In genomic region chr3:54289731-54290130, GRCm38 (mm10) we compare ENCODE assay signal across 31 mouse cellular contexts.
DNase-seq lines count a peak whose midpoint lies in the region; ATAC-seq lines count a peak whose summit lies in the region.
"Had no signal": no experiment of that assay in that cellular context is flagged by ENCODE, and none has a peak within 500 bp of the region (broad histone marks: within the 10 kb centered on the region; RNA-seq: fewer than 3 reads in every experiment).

No protein-coding gene starts in this region.

- no peaks in the 10 kb centered on the region for H3K36me3 ChIP-seq in hindbrain, embryonic 11.5 days (ENCODE audit: control insufficient read depth, insufficient read depth, low read length)
- H3K36me3 ChIP-seq in hindbrain, embryonic 14.5 days (replicated peaks; ENCODE audit: control insufficient read depth, insufficient read depth), result no peaks in the 10 kb centered on the region
- H3K36me3 ChIP-seq in hindbrain, embryonic 13.5 days, result no peaks in the 10 kb centered on the region
- H3K36me3 ChIP-seq: embryonic facial prominence, embryonic 13.5 days; heart, embryonic 10.5 days; heart, embryonic 15.5 days; hindbrain, embryonic 12.5 days; liver, embryonic 12.5 days; midbrain, embryonic 15.5 days had no signal

- H3K4me2 ChIP-seq in hindbrain, embryonic 11.5 days (replicated peaks; ENCODE audit: low read depth, low read length), result no peak overlapping the region
- H3K4me2 ChIP-seq in hindbrain, embryonic 14.5 days (replicated peaks), result no peak overlapping the region
- no peak overlapping the region for H3K4me2 ChIP-seq in hindbrain, embryonic 13.5 days
- H3K4me2 ChIP-seq: embryonic facial prominence, embryonic 13.5 days; heart, embryonic 15.5 days; hindbrain, embryonic 12.5 days; liver, embryonic 12.5 days; midbrain, embryonic 15.5 days had no signal

- H3K9me3 ChIP-seq in hindbrain, embryonic 11.5 days (ENCODE audit: control insufficient read depth, low read length), result no peaks in the 10 kb centered on the region
- no peaks in the 10 kb centered on the region for H3K9me3 ChIP-seq in hindbrain, embryonic 14.5 days (ENCODE audit: control insufficient read depth, low read length)
- H3K9me3 ChIP-seq in hindbrain, embryonic 13.5 days, result no peaks in the 10 kb centered on the region
- H3K9me3 ChIP-seq: embryonic facial prominence, embryonic 13.5 days; heart, embryonic 10.5 days; heart, embryonic 15.5 days; hindbrain, embryonic 12.5 days; liver, embryonic 12.5 days; midbrain, embryonic 15.5 days had no signal

- peak; percentile 11 for DNase-seq in hindbrain, embryonic 11.5 days (ENCODE audit: low spot score)
- DNase-seq in hindbrain, embryonic 14.5 days (ENCODE audit: low spot score), result no peak
- DNase-seq in kidney, postnatal 14 days, result peak; percentile 36
- DNase-seq in kidney, adult 11 months, result no peak
- DNase-seq in embryo, embryonic 11.5 days (ENCODE audit: low read depth, low spot score), result peak; percentile 20
- DNase-seq in kidney, postnatal 4 days, result peak; percentile 35 to 50
- no peak for DNase-seq in B cell, adult 2 months
- DNase-seq: adrenal gland, postnatal 14 days; cerebellum, adult 11 months; cerebellum, adult 9-10 months; cerebellum, postnatal 36 days; gastrocnemius, postnatal 14 days; heart, adult 11 months; layer of hippocampus, postnatal 36 days; left cerebral cortex, postnatal 4 days; liver, postnatal 0 days; right cerebral cortex, postnatal 25 days; spleen, adult 18-20 months; thymus, postnatal 25 days had no signal

- ATAC-seq in hindbrain, embryonic 11.5 days (ENCODE audit: low FRiP score), result no peak
- no peak for ATAC-seq in hindbrain, embryonic 14.5 days (ENCODE audit: low FRiP score)
- no peak for ATAC-seq in hindbrain, embryonic 13.5 days (ENCODE audit: low FRiP score)
- ATAC-seq: CD4-positive, CD25-positive, alpha-beta regulatory T cell, adult 4 months; forebrain, embryonic 16.5 days; liver, embryonic 12.5 days; liver, postnatal 0 days; lung, postnatal 0 days; midbrain, embryonic 15.5 days had no signal

- H3K4me1 ChIP-seq in hindbrain, embryonic 11.5 days (replicated peaks; ENCODE audit: control insufficient read depth, insufficient read depth, low read length), result no peaks in the 10 kb centered on the region
- H3K4me1 ChIP-seq in hindbrain, embryonic 14.5 days (replicated peaks; ENCODE audit: control insufficient read depth, insufficient read depth, low read length), result no peaks in the 10 kb centered on the region
- H3K4me1 ChIP-seq in hindbrain, embryonic 13.5 days (replicated peaks), result no peaks in the 10 kb centered on the region
- H3K4me1 ChIP-seq: heart, embryonic 10.5 days; heart, embryonic 15.5 days; hindbrain, embryonic 12.5 days; liver, embryonic 12.5 days; midbrain, embryonic 15.5 days had no signal

- H3K9ac ChIP-seq in hindbrain, embryonic 11.5 days (ENCODE audit: low read depth, low read length), result no peak overlapping the region
- H3K9ac ChIP-seq in hindbrain, embryonic 14.5 days, result no peak overlapping the region
- H3K9ac ChIP-seq in hindbrain, embryonic 13.5 days, result no peak overlapping the region
- H3K9ac ChIP-seq: embryonic facial prominence, embryonic 13.5 days; heart, embryonic 15.5 days; hindbrain, embryonic 12.5 days; liver, embryonic 12.5 days; liver, postnatal 0 days; midbrain, embryonic 15.5 days had no signal

- no peak overlapping the region for H3K27ac ChIP-seq in hindbrain, embryonic 11.5 days (ENCODE audit: low read depth, low read length)
- no peak overlapping the region for H3K27ac ChIP-seq in hindbrain, embryonic 14.5 days
- no peak overlapping the region for H3K27ac ChIP-seq in hindbrain, embryonic 13.5 days
- H3K27ac ChIP-seq: embryonic facial prominence, embryonic 13.5 days; heart, embryonic 10.5 days; heart, embryonic 15.5 days; hindbrain, embryonic 12.5 days; liver, embryonic 12.5 days; macrophage; midbrain, embryonic 15.5 days had no signal

- WGBS in hindbrain, embryonic 11.5 days, result 60% methylated on average over 3 of the region's 3 CpGs
- WGBS in hindbrain, embryonic 14.5 days, result 50% methylated on average over 3 of the region's 3 CpGs
- WGBS in hindbrain, embryonic 13.5 days, result 45% methylated on average over 3 of the region's 3 CpGs

- H3K4me3 ChIP-seq in hindbrain, embryonic 11.5 days (ENCODE audit: low read depth, low read length), result no peak overlapping the region
- H3K4me3 ChIP-seq in hindbrain, embryonic 14.5 days (replicated peaks; ENCODE audit: low read length), result no peak overlapping the region
- no peak overlapping the region for H3K4me3 ChIP-seq in hindbrain, embryonic 13.5 days
- H3K4me3 ChIP-seq: embryonic facial prominence, embryonic 13.5 days; erythroblast, embryonic 14.5 days; heart, embryonic 10.5 days; heart, embryonic 15.5 days; hindbrain, embryonic 12.5 days; liver, embryonic 12.5 days; midbrain, embryonic 15.5 days had no signal

- no peaks in the 10 kb centered on the region for H3K27me3 ChIP-seq in hindbrain, embryonic 11.5 days (ENCODE audit: control insufficient read depth, insufficient read depth, low read length)
- no peaks in the 10 kb centered on the region for H3K27me3 ChIP-seq in hindbrain, embryonic 14.5 days (ENCODE audit: control insufficient read depth, insufficient read depth, low read length)
- H3K27me3 ChIP-seq in hindbrain, embryonic 13.5 days, result no peaks in the 10 kb centered on the region
- H3K27me3 ChIP-seq: embryonic facial prominence, embryonic 13.5 days; heart, embryonic 15.5 days; hindbrain, embryonic 12.5 days; liver, embryonic 12.5 days; midbrain, embryonic 15.5 days had no signal

Comparison
In these comparisons a context has a peak if more than half of its experiments do, and no peak if none do; other contexts are left out.
1. DNase-seq: peak in hindbrain, embryonic 11.5 days (single experiment), kidney, postnatal 14 days (single experiment), embryo, embryonic 11.5 days (single experiment) and kidney, postnatal 4 days (2 of 2); none in hindbrain, embryonic 14.5 days (single experiment), kidney, adult 11 months (single experiment) and B cell, adult 2 months (0 of 2).